Mouse (Mus musculus): Measurements from ENCODE around the gene Fut1.

Fut1 gene

DNA sequence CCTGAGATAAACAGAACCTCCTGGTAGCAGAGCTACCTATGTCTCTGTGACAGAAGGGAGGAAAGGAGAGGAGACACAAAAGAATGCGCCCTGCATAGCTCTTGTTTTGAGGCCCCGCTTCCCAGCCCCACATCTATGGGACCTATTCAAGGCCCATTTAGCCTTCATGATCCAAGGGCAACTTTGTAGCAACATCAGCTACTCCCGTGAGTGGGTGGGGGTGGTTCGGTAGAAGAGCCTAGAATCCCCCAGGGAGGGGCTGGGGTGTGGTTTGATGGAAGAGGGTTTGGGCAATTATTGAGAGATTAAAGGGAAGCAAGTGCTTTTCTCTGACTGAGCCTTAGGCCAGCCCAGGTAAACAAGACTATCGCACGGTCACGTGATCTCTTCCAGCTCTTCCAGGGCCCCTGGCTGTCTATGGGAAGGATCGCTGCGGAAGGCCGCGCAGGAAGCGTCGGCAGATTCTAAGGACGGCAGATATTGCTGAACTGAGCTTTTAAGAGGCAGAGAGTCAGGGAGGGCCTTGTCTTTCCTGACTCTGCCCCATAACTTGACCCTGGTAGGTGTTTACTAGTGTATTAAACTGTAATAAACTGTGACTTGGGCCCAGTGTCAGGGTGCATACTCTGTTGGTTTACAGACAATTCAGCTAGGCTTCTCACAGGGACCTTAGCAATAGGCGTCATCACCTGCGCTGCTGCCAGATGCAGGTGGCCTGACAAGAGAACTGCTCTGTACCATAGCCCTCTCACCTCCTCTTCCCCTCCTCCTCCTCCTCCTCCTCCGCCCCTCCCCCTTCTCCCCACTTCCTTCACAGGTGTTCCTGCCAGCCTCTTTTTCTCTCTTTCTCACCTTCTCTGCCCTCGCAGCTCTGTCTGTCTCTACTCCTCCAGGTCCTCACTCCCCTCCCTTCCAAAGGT is 17.9 kb upstream of the Fut1 start:
- DNase-seq (ENCODE audit: low read depth) = no peak

DNA sequence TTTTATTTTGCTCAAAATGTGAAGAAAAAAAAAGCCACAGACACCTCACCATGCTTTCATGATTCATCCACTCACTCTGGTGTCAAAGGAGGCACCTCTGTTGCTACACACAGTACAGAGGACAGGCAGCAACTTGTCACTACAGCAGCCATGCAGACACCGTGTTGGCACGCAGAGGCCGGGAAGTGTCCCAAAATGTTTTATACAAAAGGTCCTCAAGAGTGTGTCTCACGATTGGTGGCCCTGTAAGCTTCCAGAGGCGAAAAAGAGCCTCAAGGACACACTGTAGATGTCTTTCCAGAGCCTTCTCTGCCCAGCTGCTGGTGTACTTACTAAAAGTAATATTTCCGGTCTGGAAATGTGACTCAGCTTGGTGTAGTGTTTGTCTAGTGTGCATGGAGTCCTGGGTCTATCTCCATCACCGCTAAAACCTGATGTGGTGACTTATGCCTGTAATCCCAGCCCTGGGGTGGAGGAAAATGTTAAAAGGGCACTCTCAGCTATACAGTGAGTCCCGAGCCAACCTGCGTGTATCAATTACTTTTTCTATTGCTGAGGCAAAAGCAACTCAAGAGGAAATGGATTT is 11.3 kb upstream of the Fut1 start:
- no peak for DNase-seq (ENCODE audit: low read depth)

DNA sequence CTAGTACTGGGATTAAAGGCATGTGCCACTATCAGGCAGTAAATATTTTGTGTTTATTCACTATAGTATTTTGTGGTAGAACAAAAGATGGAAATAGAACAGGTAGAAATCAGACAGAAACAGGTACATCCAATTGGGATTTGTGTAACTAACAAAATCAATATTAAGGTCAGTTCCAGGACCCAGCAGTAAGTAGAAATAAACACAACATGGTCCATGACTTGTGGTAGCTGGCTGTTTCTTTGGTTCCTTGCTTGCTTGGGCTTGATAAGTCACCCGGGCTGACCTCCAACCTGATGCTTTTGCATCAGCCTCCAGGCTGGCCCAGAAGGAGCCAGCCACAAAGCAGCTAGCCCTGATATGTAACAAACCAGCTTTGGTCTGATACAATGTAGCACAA is 7.6 kb upstream of the Fut1 start:
- no peak for DNase-seq (ENCODE audit: low read depth)

DNA sequence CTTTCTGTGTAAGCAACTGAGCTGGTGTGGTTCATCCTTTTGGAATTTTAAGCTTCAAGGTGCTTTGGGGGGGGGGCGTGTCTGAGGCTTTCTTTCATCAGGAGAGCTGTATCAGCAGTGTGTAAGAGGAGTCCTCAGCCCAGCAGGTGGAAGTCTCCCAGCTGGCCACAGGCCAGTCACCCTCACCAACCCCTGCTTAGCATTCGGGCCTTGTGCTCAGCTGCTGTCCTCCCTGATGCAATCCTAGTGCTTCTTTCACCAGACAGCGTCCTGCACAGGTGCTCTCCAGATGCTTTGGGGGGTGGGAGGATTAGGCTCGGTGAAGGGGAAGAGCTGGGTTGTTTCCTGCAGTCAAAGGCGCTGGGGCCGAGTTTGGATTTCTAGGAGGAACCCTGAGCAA is 812 bp upstream of the Fut1 start:
- DNase-seq (ENCODE audit: low read depth) = no peak

DNA sequence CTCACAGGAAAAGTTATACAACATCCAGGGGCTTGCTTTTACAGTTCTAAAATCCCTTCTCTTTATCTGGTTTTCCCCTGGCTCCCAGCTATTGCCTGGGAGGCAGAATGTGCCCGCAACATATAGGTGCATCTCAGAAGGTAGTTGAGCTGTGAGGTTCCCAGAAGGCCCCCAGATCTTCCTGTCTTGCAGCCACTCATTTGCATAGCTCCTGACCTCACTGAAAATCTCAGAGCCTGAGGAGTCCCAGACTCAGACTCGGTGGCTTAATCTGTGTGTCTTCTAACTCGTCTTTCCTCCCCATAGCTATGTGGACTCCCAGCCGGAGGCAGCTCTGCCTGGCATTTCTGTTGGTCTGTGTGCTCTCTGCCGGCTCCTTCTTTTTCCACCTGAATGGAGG is 1.2 kb downstream of the Fut1 start:
- DNase-seq (ENCODE audit: low read depth) = no peak

DNA sequence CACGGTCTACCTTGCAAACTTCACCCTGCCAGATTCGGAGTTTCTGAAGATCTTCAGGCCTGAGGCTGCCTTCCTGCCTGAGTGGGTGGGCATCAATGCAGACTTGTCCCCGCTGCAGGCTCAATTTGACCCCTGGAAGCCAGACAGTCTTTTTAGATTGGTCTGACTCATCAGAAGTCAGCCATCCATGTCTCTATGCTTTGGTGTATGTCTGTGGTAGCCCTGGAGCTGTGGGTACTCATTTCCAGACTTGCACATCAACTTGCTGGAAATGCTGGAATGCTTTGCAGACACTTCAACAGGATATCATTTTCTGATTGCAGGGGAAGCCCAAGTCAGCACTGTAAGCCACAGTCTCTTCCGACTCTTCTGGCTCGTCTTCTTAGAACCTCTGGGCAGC is 2.5 kb downstream of the Fut1 start:
- DNase-seq (ENCODE audit: low read depth) = no peak

DNA sequence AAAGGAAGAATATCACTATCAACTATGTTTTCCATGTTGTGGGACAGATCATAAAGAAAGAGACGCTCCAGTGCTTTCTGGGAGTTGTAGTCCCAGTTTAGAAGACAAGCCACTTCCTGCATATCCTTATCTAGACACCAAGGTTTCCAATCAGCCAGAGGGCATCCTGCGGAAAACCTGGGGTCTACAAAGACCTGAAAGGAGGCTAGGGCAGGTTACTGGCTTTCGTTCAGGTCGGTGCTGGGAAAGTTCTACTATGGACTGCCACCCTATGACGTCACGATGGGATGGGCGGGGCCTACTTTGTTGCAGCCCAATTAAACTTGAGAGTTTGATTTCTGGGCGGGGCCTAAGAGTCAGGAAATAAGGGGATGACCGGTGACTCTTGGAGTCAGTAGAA is 4.4 kb downstream of the Fut1 start, which contains the start of gene Izumo1:
Gene Izumo1 (plus strand): TSS at position 369 of the 400 bp plus-strand sequence.
- DNase-seq (ENCODE audit: low read depth) = peak; percentile 40

DNA sequence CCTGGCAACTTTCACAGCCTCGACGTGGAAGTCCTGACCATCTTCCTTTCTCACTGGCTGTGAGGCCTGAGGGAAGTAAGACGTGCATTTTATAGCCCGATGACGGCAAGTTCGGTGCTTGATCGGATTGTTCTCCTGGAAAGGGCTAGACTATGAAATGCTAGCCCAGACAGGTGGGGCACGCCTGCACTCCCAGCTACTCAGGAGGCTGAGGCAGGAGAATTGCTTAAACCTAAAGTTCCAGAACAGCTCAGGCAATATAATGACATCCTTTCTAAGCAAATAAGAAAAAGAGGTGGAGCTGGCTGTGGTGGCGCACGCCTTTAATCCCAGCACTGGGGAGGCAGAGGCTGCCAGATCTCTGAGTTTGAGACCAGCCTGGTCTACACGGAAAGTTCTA is 6.4 kb downstream of the Fut1 start:
- DNase-seq (ENCODE audit: low read depth) = no peak

DNA sequence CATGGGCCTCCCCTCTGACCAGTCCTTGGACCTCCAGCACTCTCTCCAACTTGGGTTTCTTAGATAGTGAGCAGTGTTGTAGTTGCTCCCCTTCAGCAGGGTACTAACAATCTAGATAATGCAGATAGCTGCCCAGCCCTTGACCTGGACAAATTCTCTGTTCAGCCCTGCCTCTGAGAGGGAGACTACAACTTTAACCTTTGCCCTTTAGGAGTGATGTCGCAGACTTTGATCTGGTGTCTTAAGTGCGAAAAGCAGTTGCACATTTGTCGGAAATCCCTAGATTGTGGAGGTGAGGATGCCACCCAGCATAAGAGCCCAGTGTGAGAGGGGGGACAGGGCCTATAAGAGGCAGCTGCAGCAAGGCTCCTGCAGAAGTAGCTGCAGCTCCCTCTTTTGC is 7.6 kb downstream of the Fut1 start:
- no peak for DNase-seq (ENCODE audit: low read depth)

DNA sequence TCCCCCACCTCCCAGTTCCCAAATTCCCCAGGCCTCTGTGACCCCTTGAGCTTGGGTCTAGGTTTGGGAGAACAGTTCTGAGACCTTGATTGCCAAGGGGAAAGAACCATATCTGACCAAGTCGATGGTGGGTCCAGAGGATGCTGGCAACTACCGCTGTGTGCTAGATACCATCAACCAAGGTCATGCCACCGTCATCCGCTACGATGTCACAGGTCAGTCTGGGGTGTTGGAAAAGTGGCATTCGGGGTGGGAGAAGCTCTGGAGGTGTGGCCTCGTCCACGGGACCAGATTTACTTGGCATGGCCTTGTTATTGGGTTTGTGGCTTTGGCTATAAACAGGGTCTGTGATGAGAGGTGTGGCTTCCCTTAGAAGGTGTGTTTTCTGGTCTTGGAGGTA is 8.4 kb downstream of the Fut1 start:
- no peak for DNase-seq (ENCODE audit: low read depth)

DNA sequence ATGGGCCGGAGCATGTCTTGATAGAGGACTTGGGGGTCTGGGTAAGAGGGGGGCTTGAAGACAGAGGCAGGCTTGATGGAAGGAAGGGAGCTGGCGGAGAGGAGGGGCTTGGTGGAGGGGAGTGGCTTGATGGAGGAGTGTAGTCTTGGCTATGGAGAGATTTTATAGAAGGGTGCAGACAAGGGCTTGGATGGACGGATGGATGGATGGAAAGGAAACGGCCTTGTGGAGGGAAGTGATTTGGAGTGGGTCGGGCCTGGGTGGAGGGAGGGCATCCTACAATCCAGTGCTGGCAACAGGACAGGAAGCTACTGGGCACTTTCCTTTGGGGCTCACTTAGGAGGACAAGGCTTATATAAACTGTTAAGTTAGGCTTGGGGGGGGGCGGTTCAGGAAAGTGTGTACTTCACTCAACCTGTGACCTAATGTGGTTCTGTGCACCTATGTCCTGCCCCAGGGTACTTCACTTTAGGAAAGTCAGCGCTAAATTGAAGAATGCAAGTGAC is 9.5 kb downstream of the Fut1 start:
- no peak for DNase-seq (ENCODE audit: low read depth)

DNA sequence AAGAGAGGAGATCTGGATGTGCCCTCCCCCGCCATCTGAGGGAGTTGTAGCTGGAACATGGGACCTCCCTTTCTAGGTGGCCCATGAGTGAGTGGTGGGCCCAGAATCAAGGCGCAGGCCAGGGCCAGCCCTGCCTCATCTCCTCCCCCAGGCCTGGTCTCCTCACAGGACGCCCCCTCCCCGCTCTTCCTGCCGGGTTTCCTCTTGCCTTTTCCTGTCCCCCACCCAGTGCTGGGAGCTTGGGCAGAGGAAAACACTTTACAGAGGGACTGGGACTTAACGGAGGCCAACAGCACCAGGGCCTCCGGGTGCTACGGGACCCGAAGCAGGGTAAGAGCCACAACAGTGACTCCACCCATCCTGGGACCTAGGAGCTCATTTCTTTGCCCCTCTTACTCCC is 10.2 kb downstream of the Fut1 start, which contains the start of gene Rasip1:
Gene Rasip1 (plus strand): TSS at position 228 of the 400 bp plus-strand sequence.
- DNase-seq (ENCODE audit: low read depth) = no peak

DNA sequence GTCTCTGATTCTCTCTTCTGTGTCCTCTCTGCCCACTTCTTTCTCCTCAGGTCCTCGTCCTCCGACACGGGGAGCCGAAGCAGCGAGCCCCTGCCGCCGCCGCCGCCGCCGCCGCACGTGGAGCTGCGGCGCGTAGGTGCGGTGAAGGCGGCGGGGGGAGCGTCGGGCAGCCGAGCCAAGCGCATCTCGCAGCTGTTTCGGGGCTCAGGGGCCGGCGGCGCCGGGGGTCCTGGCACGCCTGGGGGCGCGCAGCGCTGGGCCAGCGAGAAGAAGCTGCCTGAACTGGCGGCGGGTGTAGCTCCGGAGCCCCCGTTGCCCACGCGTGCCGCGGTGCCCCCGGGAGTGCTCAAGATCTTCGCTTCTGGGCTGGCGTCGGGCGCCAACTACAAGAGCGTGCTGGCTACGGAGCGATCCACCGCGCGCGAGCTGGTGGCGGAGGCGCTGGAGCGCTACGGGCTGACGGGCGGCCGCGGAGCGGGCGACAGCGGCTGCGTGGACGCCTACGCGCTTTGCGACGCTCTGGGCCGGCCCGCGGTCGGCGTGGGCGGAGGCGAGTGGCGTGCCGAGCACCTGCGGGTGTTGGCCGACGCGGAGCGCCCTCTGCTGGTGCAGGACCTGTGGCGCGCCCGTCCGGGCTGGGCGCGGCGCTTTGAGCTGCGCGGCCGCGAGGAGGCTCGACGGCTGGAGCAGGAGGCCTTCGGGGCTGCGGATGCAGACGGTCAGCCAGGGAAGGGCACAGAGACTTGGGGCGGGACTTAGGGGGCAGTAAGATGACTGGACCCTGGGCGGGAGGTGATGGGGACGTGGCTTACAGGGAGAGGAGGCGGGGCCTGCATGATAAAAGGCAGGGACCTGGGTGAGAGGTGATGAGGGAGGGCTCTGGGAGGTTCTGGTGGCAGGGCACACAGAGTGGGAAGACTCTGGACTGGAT is 11.5 kb downstream of the Fut1 start:
- DNase-seq (ENCODE audit: low read depth) = peak; percentile 83

DNA sequence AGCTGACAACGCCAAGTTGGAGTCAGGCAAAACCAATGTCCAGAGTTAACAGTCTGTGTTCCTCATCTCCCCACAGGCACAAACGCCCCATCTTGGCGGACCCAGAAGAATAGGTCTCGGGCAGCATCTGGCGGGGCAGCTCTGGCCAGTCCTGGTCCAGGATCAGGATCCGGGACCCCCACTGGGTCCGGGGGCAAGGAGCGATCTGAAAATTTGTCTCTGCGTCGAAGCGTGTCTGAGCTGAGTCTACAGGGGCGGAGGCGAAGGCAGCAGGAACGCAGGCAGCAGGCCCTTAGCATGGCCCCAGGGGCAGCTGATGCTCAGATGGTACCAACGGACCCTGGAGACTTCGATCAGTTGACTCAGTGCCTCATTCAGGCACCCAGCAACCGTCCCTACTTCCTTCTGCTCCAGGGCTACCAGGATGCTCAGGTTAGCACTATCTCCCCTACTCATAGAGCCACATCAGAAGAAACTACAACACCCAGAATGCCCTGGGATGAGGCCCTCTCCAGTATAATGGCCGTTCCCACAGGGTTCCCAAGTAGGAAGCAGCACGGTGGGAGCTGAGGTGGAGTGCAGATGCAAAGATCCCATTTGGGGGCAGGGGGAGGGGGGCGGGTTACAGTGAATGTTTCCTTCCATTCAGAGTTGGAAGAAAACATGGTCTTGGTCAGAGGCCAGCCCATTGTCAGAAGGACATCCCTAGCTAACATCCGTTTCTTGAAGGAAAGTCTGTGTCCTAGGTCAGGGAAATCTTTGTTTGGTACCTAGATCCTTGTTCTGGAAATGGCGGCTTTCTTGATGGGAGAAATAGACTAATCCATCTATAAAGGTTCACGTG is 13.2 kb downstream of the Fut1 start:
- no peak for DNase-seq (ENCODE audit: low read depth)

DNA sequence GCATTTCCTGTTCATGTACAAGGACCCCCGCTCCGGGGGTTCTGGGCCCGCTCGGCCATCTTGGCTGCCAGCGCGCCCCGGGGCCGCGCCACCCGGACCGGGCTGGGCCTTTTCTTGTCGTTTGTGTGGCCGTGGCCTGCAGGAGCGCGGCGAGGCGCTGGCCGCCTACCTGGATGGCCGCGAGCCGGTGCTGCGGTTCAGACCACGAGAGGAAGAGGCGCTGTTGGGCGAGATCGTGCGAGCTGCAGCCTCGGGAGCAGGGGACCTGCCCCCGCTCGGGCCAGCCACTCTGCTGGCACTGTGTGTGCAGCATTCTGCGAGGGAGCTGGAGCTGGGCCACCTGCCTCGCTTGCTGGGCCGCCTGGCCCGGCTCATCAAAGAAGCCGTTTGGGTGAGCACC is 15.4 kb downstream of the Fut1 start:
- no peak for DNase-seq (ENCODE audit: low read depth)

DNA sequence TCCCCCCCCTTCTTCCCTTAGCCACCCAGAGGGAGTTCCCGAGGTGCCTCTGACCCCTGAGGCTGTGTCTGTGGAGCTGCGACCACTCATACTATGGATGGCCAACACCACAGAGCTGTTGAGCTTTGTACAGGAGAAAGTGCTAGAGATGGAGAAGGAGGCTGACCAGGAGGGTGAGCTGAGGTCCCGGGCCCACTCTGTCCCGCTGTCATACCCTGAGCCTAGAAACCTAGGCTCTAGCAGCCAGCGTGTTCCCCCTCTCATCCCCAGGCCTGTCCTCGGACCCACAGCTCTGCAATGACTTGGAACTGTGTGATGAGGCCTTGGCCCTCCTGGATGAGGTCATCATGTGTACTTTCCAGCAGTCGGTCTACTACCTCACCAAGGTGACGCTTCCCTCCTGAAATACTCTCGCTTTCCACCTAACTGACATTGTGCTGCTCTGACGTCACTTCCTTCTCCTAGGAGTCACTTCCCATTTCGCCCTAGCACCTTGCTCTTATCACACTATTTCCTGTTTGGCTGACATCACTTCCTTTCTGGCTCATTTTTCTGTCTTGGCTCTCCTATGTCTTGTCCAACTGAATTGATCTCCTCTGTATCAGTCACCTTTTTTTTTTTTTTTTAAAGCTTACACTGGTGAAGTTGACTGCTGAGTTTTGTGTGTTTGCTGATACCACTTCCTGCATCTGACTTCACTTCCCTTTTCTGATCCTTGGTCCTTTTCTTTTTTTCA is 18.0 kb downstream of the Fut1 start:
- DNase-seq (ENCODE audit: low read depth) = peak; percentile 50

DNA sequence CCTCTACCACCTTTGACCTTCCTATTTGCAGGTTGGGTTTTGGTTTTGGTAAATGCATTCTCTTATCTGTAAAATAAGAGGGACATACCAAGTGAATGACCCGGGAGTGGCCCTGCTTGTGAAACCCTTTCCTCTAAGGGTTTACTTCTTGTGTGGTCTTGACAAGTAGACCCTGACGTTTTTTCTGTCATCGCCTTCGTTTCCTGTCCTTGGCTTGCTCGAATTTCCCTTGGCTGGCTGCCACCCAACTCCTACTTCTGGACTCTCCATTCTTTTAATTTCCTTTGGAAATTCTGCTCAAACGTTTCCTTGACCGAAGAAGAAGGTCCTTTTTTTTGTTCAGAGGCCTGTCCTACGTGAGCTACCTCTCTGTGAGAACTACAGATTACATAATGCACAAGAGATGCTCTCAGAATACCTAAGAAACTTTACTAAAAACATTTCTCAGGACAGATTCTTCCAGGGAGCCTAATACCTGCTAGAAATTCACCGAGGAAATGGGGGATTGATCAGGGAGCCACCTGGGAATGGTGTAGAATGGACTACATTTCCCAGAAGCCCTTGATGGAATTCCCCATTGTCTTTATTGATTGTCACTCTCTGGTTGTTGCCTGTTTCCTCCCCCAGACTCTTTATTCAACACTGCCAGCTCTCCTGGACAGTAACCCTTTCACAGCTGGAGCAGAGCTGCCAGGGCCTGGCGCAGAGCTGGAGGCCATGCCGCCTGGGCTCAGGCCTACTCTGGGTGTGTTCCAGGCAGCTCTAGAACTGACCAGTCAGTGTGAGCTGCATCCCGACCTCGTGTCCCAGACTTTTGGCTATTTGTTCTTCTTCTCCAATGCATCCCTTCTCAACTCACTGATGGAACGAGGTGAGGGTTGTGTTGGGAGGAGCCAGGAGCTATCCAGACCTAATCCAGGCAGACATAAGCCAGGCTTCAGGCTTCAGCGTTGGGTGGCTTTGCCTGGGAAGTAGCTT is 18.9 kb downstream of the Fut1 start:
- no peak for DNase-seq (ENCODE audit: low read depth)

DNA sequence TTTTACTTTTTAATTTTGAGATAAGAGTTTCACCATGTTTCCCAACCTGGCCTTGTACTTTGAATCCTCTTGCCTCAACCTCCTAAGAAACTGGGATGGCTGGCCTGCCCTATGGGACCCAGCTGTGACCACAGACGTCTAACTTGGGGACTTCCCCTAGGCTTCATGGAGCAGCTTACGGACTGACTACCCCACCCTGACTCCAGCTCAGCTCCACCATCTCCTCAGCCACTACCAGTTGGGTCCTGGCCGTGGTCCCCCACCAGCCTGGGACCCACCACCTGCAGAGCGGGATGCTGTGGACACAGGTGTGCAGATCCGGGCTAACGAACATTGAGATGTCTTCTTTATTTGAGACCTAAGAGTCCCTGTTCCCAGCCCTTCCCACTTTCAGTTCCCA is 20.6 kb downstream of the Fut1 start:
- DNase-seq (ENCODE audit: low read depth) = no peak

DNA sequence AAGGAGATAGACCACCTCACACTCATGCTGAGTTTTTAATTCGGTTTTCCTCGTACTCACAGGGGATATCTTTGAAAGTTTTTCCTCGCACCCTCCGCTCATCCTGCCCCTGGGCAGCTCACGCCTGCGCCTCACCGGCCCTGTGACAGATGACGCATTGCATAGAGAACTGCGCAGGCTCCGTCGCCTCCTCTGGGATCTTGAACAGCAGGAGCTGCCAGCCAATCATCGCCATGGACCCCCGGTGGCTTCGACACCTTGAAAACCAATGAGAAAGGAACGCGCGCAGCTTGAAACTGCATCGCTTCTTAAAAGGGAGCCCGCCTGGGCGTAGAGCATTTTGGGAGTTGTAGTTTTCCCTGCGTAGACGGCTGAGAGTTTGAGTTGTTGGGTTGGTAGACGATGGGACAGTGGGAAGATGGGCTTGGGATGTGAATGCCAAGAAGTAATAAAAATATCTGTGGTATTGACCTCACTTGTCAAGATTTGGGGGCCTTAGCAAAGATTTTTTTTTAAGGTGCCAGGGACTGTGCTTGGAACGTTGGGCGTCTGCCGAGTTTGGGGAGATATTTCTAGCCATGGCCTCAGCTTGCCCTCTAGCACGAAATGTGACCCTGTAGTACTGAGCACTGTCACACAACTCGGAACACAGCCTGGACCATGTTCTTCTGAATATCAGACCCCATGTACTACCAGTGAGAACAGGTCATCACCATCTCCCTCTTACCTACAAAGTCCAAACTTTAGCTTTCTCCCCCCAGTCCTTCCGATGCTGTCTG is 21.7 kb downstream of the Fut1 start:
- DNase-seq (ENCODE audit: low read depth) = no peak
